9 mouse cellular contexts compared by ENCODE assay signal in genomic region chr11:103247504-103248177, GRCm38 (mm10). TPM values are rescaled to one million over a fixed set of nuclear protein-coding genes. Genes with fewer than 3 reads are reported as not detected.
DNase-seq lines count a peak whose midpoint lies in the region; ATAC-seq and TF ChIP-seq lines count a peak whose summit lies in the region.
"Had no signal": no experiment of that assay in that cellular context is flagged by ENCODE, and none has a peak within 500 bp of the region (broad histone marks: within the 10 kb centered on the region; RNA-seq: fewer than 3 reads in every experiment).

No protein-coding gene starts in this region.

- peaks cover 34% of the 10 kb centered on the region for H3K4me1 ChIP-seq in limb, embryonic 12.5 days (replicated peaks)
- peaks cover 32% of the 10 kb centered on the region for H3K4me1 ChIP-seq in limb, embryonic 10.5 days
- peaks cover 40% of the 10 kb centered on the region for H3K4me1 ChIP-seq in embryonic facial prominence, embryonic 10.5 days
- H3K4me1 ChIP-seq in kidney, embryonic 16.5 days (ENCODE audit: insufficient read depth, low read length): peaks cover 31% of the 10 kb centered on the region
- peaks cover 30% of the 10 kb centered on the region for H3K4me1 ChIP-seq in limb, embryonic 14.5 days (ENCODE audit: control insufficient read depth, insufficient read depth, low read length)
- peaks cover 21% of the 10 kb centered on the region for H3K4me1 ChIP-seq in thymus, adult 2 months (replicated peaks; ENCODE audit: control insufficient read depth, insufficient read depth, low read length)

- no peak overlapping the region for H3K4me3 ChIP-seq in limb, embryonic 12.5 days (replicated peaks)
- no peak overlapping the region for H3K4me3 ChIP-seq in limb, embryonic 10.5 days
- H3K4me3 ChIP-seq in embryonic facial prominence, embryonic 10.5 days: no peak overlapping the region
- no peak overlapping the region for H3K4me3 ChIP-seq in kidney, embryonic 16.5 days (ENCODE audit: low read length)
- no peak overlapping the region for H3K4me3 ChIP-seq in limb, embryonic 14.5 days (replicated peaks; ENCODE audit: low read length)
- H3K4me3 ChIP-seq in thymus, adult 2 months (ENCODE audit: control insufficient read depth, insufficient read depth, low read length): no peak overlapping the region

- H3K36me3 ChIP-seq in limb, embryonic 12.5 days: no peaks in the 10 kb centered on the region
- H3K36me3 ChIP-seq in limb, embryonic 10.5 days: no peaks in the 10 kb centered on the region
- H3K36me3 ChIP-seq in embryonic facial prominence, embryonic 10.5 days (replicated peaks): no peaks in the 10 kb centered on the region; the same call in 1 of the 2 replicates
- H3K36me3 ChIP-seq in kidney, embryonic 16.5 days (ENCODE audit: insufficient read depth, low read length): no peaks in the 10 kb centered on the region
- H3K36me3 ChIP-seq in limb, embryonic 14.5 days (ENCODE audit: control insufficient read depth, insufficient read depth, low read length): peaks cover 3% of the 10 kb centered on the region; the same call in 1 of the 2 replicates
- H3K36me3 ChIP-seq in thymus, adult 2 months (ENCODE audit: control insufficient read depth, insufficient read depth, low read length): no peaks in the 10 kb centered on the region

- no peak for DNase-seq in limb, embryonic 10.5 days (ENCODE audit: low spot score)
- no peak for DNase-seq in embryonic facial prominence, embryonic 10.5 days (ENCODE audit: low spot score)
- DNase-seq in heart, adult 8-10 months (ENCODE audit: low spot score): peak; percentile 82
- DNase-seq in limb, embryonic 14.5 days (ENCODE audit: low spot score): peak; percentile 90
- DNase-seq in right cerebral cortex, postnatal 25 days: peak; percentile 60
- DNase-seq in thymus, adult 2 months: no peak

- ATAC-seq in limb, embryonic 12.5 days (ENCODE audit: insufficient number of reproducible peaks, insufficient read depth, low FRiP score, low TSS enrichment, low read depth): no peak
- ATAC-seq in kidney, embryonic 16.5 days (ENCODE audit: low FRiP score, low TSS enrichment): peak; percentile 75
- ATAC-seq in limb, embryonic 14.5 days (ENCODE audit: low FRiP score, low read depth): peak; percentile 81; the same call in 1 of the 2 replicates

- no peak for TF ChIP-seq CTCF in thymus, adult 2 months (IDR thresholded peaks at IDR 0.05; ENCODE audit: borderline replicate concordance, control insufficient read depth, extremely low read depth, insufficient read depth, low read length, poor library complexity)

- no peaks in the 10 kb centered on the region for H3K9me3 ChIP-seq in limb, embryonic 12.5 days
- H3K9me3 ChIP-seq in limb, embryonic 10.5 days (replicated peaks): no peaks in the 10 kb centered on the region
- H3K9me3 ChIP-seq in embryonic facial prominence, embryonic 10.5 days: no peaks in the 10 kb centered on the region
- H3K9me3 ChIP-seq in kidney, embryonic 16.5 days (ENCODE audit: low read length): no peaks in the 10 kb centered on the region
- no peaks in the 10 kb centered on the region for H3K9me3 ChIP-seq in limb, embryonic 14.5 days (ENCODE audit: control insufficient read depth, low read length)

- H3K27me3 ChIP-seq in limb, embryonic 12.5 days: no peaks in the 10 kb centered on the region
- no peaks in the 10 kb centered on the region for H3K27me3 ChIP-seq in limb, embryonic 10.5 days (ENCODE audit: low read depth, poor library complexity, severe bottlenecking)
- peaks cover 3% of the 10 kb centered on the region for H3K27me3 ChIP-seq in embryonic facial prominence, embryonic 10.5 days (replicated peaks; ENCODE audit: low read depth, poor library complexity, severe bottlenecking)
- no peaks in the 10 kb centered on the region for H3K27me3 ChIP-seq in kidney, embryonic 16.5 days (ENCODE audit: insufficient read depth, low read length)
- H3K27me3 ChIP-seq in limb, embryonic 14.5 days (ENCODE audit: control insufficient read depth, insufficient read depth, low read length): no peaks in the 10 kb centered on the region
- no peaks in the 10 kb centered on the region for H3K27me3 ChIP-seq in thymus, adult 2 months (ENCODE audit: control insufficient read depth, insufficient read depth, low read length)

- 79% methylated on average over 11 of the region's 11 CpGs for WGBS in limb, embryonic 12.5 days
- WGBS in limb, embryonic 10.5 days: 88% methylated on average over 11 of the region's 11 CpGs
- 83% methylated on average over 11 of the region's 11 CpGs for WGBS in embryonic facial prominence, embryonic 10.5 days
- 50% methylated on average over 11 of the region's 11 CpGs for WGBS in kidney, embryonic 16.5 days
- 60% methylated on average over 11 of the region's 11 CpGs for WGBS in limb, embryonic 14.5 days
- 88% methylated on average over 11 of the region's 11 CpGs for WGBS in thymus, adult 2 months

- no peak overlapping the region for H3K4me2 ChIP-seq in limb, embryonic 12.5 days
- H3K4me2 ChIP-seq in kidney, embryonic 16.5 days (replicated peaks; ENCODE audit: low read depth, low read length): no peak overlapping the region
- H3K4me2 ChIP-seq in limb, embryonic 14.5 days (replicated peaks; ENCODE audit: low read depth, low read length, severe bottlenecking): no peak overlapping the region

- TF ChIP-seq POLR2A in limb, embryonic 14.5 days (IDR thresholded peaks at IDR 0.05; ENCODE audit: borderline replicate concordance, extremely low read depth, insufficient read depth, insufficient read length): no peak
- no peak for TF ChIP-seq POLR2A in thymus, adult 2 months (IDR thresholded peaks at IDR 0.05; ENCODE audit: control insufficient read depth, extremely low read depth, insufficient read depth, low read length, poor library complexity)

- H3K27ac ChIP-seq in limb, embryonic 12.5 days: peak overlapping the region; percentile 17; the same call in 1 of the 2 replicates
- H3K27ac ChIP-seq in limb, embryonic 10.5 days: no peak overlapping the region
- H3K27ac ChIP-seq in embryonic facial prominence, embryonic 10.5 days (replicated peaks): peak overlapping the region; percentile 32; the same call in 1 of the 2 replicates
- peak overlapping the region; percentile 5; the same call in 1 of the 2 replicates for H3K27ac ChIP-seq in kidney, embryonic 16.5 days (ENCODE audit: low read length)
- peak overlapping the region; percentile 28; the same call in 1 of the 2 replicates for H3K27ac ChIP-seq in limb, embryonic 14.5 days (replicated peaks; ENCODE audit: low read depth, low read length)
- no peak overlapping the region for H3K27ac ChIP-seq in thymus, adult 2 months (ENCODE audit: control insufficient read depth, insufficient read depth, low read length)

- no peak overlapping the region for H3K9ac ChIP-seq in limb, embryonic 12.5 days (replicated peaks)
- no peak overlapping the region for H3K9ac ChIP-seq in kidney, embryonic 16.5 days (replicated peaks; ENCODE audit: low read length)
- H3K9ac ChIP-seq in limb, embryonic 14.5 days (ENCODE audit: low read depth, low read length, severe bottlenecking): no peak overlapping the region

RNA-seq across cellular contexts. Expression of gene Map3k14, which starts 19.6 kb away (rescaled TPM):
- 4.2 and 4.7 TPM in 2 replicates for polyA plus RNA-seq in limb, embryonic 12.5 days (2016; fragmentation: Nextera tagmentation; extraction: Ambion mirVana)
- polyA plus RNA-seq in limb, embryonic 10.5 days (2016; fragmentation: Nextera tagmentation; extraction: Ambion mirVana): 2.8 TPM in 2 replicates
- 3.1 and 3.2 TPM in 2 replicates for polyA plus RNA-seq in embryonic facial prominence, embryonic 10.5 days (2016; fragmentation: Nextera tagmentation; extraction: Ambion mirVana)
- 1 to 10 TPM; 2.7 to 3.9 (median 3.6) TPM for total RNA-seq in heart, adult 8-10 months (2022)
- 5.3 and 6.7 TPM in 2 replicates for polyA plus RNA-seq in kidney, embryonic 16.5 days (2015; fragmentation: Nextera tagmentation; extraction: Ambion mirVana)
- polyA plus RNA-seq in limb, embryonic 14.5 days (2012; rRNA removed): 10.0 and 11.6 TPM in 2 replicates
- 4.0 and 4.6 TPM in 2 replicates for polyA plus RNA-seq in limb, embryonic 14.5 days (2014; fragmentation: Nextera tagmentation; extraction: Ambion mirVana)
- polyA plus RNA-seq in thymus, adult 2 months (2012; rRNA removed): 40.7 and 41.3 TPM in 2 replicates

RNA-seq across cellular contexts. Expression of gene Spata32, which starts 29.4 kb away (rescaled TPM):
- polyA plus RNA-seq in limb, embryonic 12.5 days (2016; fragmentation: Nextera tagmentation; extraction: Ambion mirVana): not detected in 2 replicates
- not detected in 2 replicates for polyA plus RNA-seq in limb, embryonic 10.5 days (2016; fragmentation: Nextera tagmentation; extraction: Ambion mirVana)
- not detected in 2 replicates for polyA plus RNA-seq in embryonic facial prominence, embryonic 10.5 days (2016; fragmentation: Nextera tagmentation; extraction: Ambion mirVana)
- not detected for total RNA-seq in heart, adult 8-10 months (2022)
- polyA plus RNA-seq in kidney, embryonic 16.5 days (2015; fragmentation: Nextera tagmentation; extraction: Ambion mirVana): not detected in 2 replicates
- not detected in 2 replicates for polyA plus RNA-seq in limb, embryonic 14.5 days (2012; rRNA removed)
- not detected in 2 replicates for polyA plus RNA-seq in limb, embryonic 14.5 days (2014; fragmentation: Nextera tagmentation; extraction: Ambion mirVana)
- not detected in 2 replicates for polyA plus RNA-seq in thymus, adult 2 months (2012; rRNA removed)
- total RNA-seq: hematopoietic stem cell, adult 5-6 weeks had no signal

RNA-seq across cellular contexts. Expression of gene 1700023F06Rik, which starts 39.3 kb away (rescaled TPM):
- 0.50 and 0.74 TPM in 2 replicates for polyA plus RNA-seq in limb, embryonic 12.5 days (2016; fragmentation: Nextera tagmentation; extraction: Ambion mirVana)
- polyA plus RNA-seq in limb, embryonic 10.5 days (2016; fragmentation: Nextera tagmentation; extraction: Ambion mirVana): 0.29 and 0.30 TPM in 2 replicates
- polyA plus RNA-seq in embryonic facial prominence, embryonic 10.5 days (2016; fragmentation: Nextera tagmentation; extraction: Ambion mirVana): 0.47 and 0.49 TPM in 2 replicates
- total RNA-seq in heart, adult 8-10 months (2022): not detected
- 0.27 and 0.82 TPM in 2 replicates for polyA plus RNA-seq in kidney, embryonic 16.5 days (2015; fragmentation: Nextera tagmentation; extraction: Ambion mirVana)
- 0.56 and 0.57 TPM in 2 replicates for polyA plus RNA-seq in limb, embryonic 14.5 days (2012; rRNA removed)
- polyA plus RNA-seq in limb, embryonic 14.5 days (2014; fragmentation: Nextera tagmentation; extraction: Ambion mirVana): 0.88 and 1.5 TPM in 2 replicates
- polyA plus RNA-seq in thymus, adult 2 months (2012; rRNA removed): 0.23 and 0.35 TPM in 2 replicates
- total RNA-seq: hematopoietic stem cell, adult 5-6 weeks had no signal

Comparison
In these comparisons a context has a peak if more than half of its experiments do, and no peak if none do; other contexts are left out.
1. H3K27ac ChIP-seq: peak in limb, embryonic 12.5 days (single experiment), embryonic facial prominence, embryonic 10.5 days (single experiment), kidney, embryonic 16.5 days (single experiment) and limb, embryonic 14.5 days (single experiment); none in limb, embryonic 10.5 days (single experiment) and thymus, adult 2 months (single experiment).
2. DNase-seq: peak in heart, adult 8-10 months (single experiment), limb, embryonic 14.5 days (single experiment) and right cerebral cortex, postnatal 25 days (single experiment); none in limb, embryonic 10.5 days (single experiment), embryonic facial prominence, embryonic 10.5 days (single experiment) and thymus, adult 2 months (single experiment).